Mouse (Mus musculus) inflammation-experienced regulatory T-cells, adult 6 months (primary cell): ENCODE results near the gene Doc2a. TPM values are rescaled to one million over a fixed set of nuclear protein-coding genes. Genes with fewer than 3 reads are reported as not detected.
A peak's percentile ranks its signal among the peaks of the same experiment; 100 is the strongest.

Source experiments
- ATAC-seq: one replicate; pipeline ENCODE4 v1.8.0; 2017
- polyA plus RNA-seq, 3 experiments: library from polyadenylated mRNA; unstranded; fragments of 100-300 nt; shearing (Covaris generic); gene quantifications; one replicate each; pipeline ENCODE4 v1.2.1; 2017

Doc2a gene
- not detected for polyA plus RNA-seq

- no peak for ATAC-seq
Observed at GRCm38 (mm10) chr7:126847116-126847420, at the start of gene Doc2a. Doc2a (plus strand) TSS chr7:126847416.

GRCm38 (mm10) chr7:126798127-126799049, 48.8 kb upstream of the Doc2a start:
- ATAC-seq: peak; percentile 17

- peak; percentile 84 for ATAC-seq
Observed at GRCm38 (mm10) chr7:126799050-126799467, 48.2 kb upstream of the Doc2a start.

- ATAC-seq: peak; percentile 78
Observed at GRCm38 (mm10) chr7:126799468-126800268, 47.5 kb upstream of the Doc2a start.

GRCm38 (mm10) chr7:126800269-126801056, 46.8 kb upstream of the Doc2a start:
- no peak for ATAC-seq

- no peak for ATAC-seq
Observed at GRCm38 (mm10) chr7:126801057-126801422, 46.2 kb upstream of the Doc2a start.

- no peak for ATAC-seq
Observed at GRCm38 (mm10) chr7:126802134-126802889, 44.9 kb upstream of the Doc2a start.

GRCm38 (mm10) chr7:126803181-126803580, 44.0 kb upstream of the Doc2a start:
- no peak for ATAC-seq

- ATAC-seq: no peak
Observed at GRCm38 (mm10) chr7:126803751-126804150, 43.5 kb upstream of the Doc2a start.

GRCm38 (mm10) chr7:126806956-126807355, 40.3 kb upstream of the Doc2a start:
- no peak for ATAC-seq

GRCm38 (mm10) chr7:126807405-126807804, 39.8 kb upstream of the Doc2a start:
- no peak for ATAC-seq

- ATAC-seq: no peak
Observed at GRCm38 (mm10) chr7:126808703-126809455, 38.3 kb upstream of the Doc2a start.

GRCm38 (mm10) chr7:126809723-126810369, 37.4 kb upstream of the Doc2a start:
- ATAC-seq: no peak

GRCm38 (mm10) chr7:126815726-126816222, 31.4 kb upstream of the Doc2a start:
- no peak for ATAC-seq

- ATAC-seq: no peak
Observed at GRCm38 (mm10) chr7:126816494-126816893, 30.7 kb upstream of the Doc2a start.

GRCm38 (mm10) chr7:126817595-126817994, 29.6 kb upstream of the Doc2a start:
- no peak for ATAC-seq

GRCm38 (mm10) chr7:126818818-126819217, 28.4 kb upstream of the Doc2a start:
- ATAC-seq: no peak

- peak; percentile 63 for ATAC-seq
Observed at GRCm38 (mm10) chr7:126821835-126822511, 25.2 kb upstream of the Doc2a start.

GRCm38 (mm10) chr7:126822741-126823140, 24.5 kb upstream of the Doc2a start:
- no peak for ATAC-seq

- no peak for ATAC-seq
Observed at GRCm38 (mm10) chr7:126823202-126823711, 24.0 kb upstream of the Doc2a start.
